Mouse (Mus musculus) lung, embryonic 15.5 days (tissue): Measurements from ENCODE around the gene Olfr46. TPM values are rescaled to one million over a fixed set of nuclear protein-coding genes. Genes with fewer than 3 reads are reported as not detected.
"Not testable (repeated sequence)": the region's sequence is repeated elsewhere in the genome, so short reads cannot be mapped to it uniquely, and the experiment has no call there.

Experiments used
- ATAC-seq: fragments of 200-750 bp; cut with Nextera tagmentation; 2 replicates; pipeline ENCODE4 v1.8.0; 2017; ENCODE audit warnings: moderate number of reproducible peaks, borderline replicate concordance; ENCODE audit not compliant: low FRiP score, low TSS enrichment; ENCODE audit errors: extremely low read depth
- H3K27ac ChIP-seq: fragments of 300-500 bp; sonication (generic); 2 replicates; pipeline ENCODE4 v1.5.1; 2015; ENCODE audit warnings: moderate library complexity, mild to moderate bottlenecking, inconsistent platforms
- H3K27me3 ChIP-seq: fragments of 300-500 bp; sonication (generic); 2 replicates; pipeline ENCODE4 v1.6.1; 2015; ENCODE audit warnings: inconsistent platforms
- H3K36me3 ChIP-seq: fragments of 300-500 bp; sonication (generic); 2 replicates; pipeline ENCODE4 v1.6.1; 2015; ENCODE audit warnings: inconsistent platforms
- H3K4me1 ChIP-seq: fragments of 300-500 bp; sonication (generic); 2 replicates; pipeline ENCODE4 v1.6.1; 2015; ENCODE audit warnings: inconsistent platforms
- H3K4me2 ChIP-seq: fragments of 300-500 bp; sonication (generic); 2 replicates; pipeline ENCODE4 v1.6.1; 2015; ENCODE audit warnings: inconsistent platforms, mild to moderate bottlenecking, moderate library complexity
- H3K4me3 ChIP-seq: fragments of 300-500 bp; sonication (generic); 2 replicates; pipeline ENCODE4 v1.5.1; 2015; ENCODE audit warnings: mild to moderate bottlenecking, inconsistent platforms
- H3K9ac ChIP-seq: fragments of 300-500 bp; sonication (generic); 2 replicates; pipeline ENCODE4 v1.6.1; 2015; ENCODE audit warnings: inconsistent platforms
- H3K9me3 ChIP-seq: fragments of 300-500 bp; sonication (generic); 2 replicates; pipeline ENCODE4 v1.6.1; 2016; ENCODE audit warnings: inconsistent platforms
- WGBS: fragments of 180-500 bp; shearing (Covaris S2); methylation state at CpG from one replicate; pipeline ENCODE4 v1.1.7; 2015; 5-methylcytosine and 5-hydroxymethylcytosine counted together
- polyA plus RNA-seq: library from polyadenylated mRNA; unstranded; fragments of >200 nt; fragmentation: Nextera tagmentation; extraction: Ambion mirVana; gene quantifications from 2 replicates; pipeline ENCODE4 v1.2.1, GENCODE M21; 2015

Gene Olfr46
- polyA plus RNA-seq = not detected in 2 replicates

GRCm38 (mm10) chr7:140600969-140601368 lies at the start of gene Olfr46:
Olfr46 (plus strand) TSS chr7:140601269.
- not testable (repeated sequence) for H3K4me2 ChIP-seq, H3K27ac ChIP-seq

GRCm38 (mm10) chr7:140567586-140567985 lies 33.5 kb upstream of the Olfr46 start, which contains the start of gene Olfr538:
Olfr538 (plus strand) TSS chr7:140567886.
- no peaks in the 10 kb centered on the region for H3K36me3 ChIP-seq
- H3K4me3 ChIP-seq = no peak within 1 kb of the TSS
- H3K4me2 ChIP-seq = no peak within 1 kb of the TSS
- no peaks in the 10 kb centered on the region for H3K9me3 ChIP-seq
- no peak for ATAC-seq
- H3K4me1 ChIP-seq = no peaks in the 10 kb centered on the region
- H3K27ac ChIP-seq = no peak within 1 kb of the TSS
- no peaks in the 10 kb centered on the region for H3K27me3 ChIP-seq
- 63% methylated on average over 3 of the region's 3 CpGs for WGBS
- H3K9ac ChIP-seq = no peak within 1 kb of the TSS

More at GRCm38 (mm10) chr7:140600969-140601368, at the start of gene Olfr46:
- not testable (repeated sequence) for H3K4me1 ChIP-seq, H3K36me3 ChIP-seq, ATAC-seq, H3K27me3 ChIP-seq, H3K4me3 ChIP-seq, H3K9ac ChIP-seq, H3K9me3 ChIP-seq
- WGBS = 79% methylated on average over 2 of the region's 2 CpGs

GRCm38 (mm10) chr7:140628670-140629069 lies 27.6 kb downstream of the Olfr46 start, which contains the start of gene Olfr61:
Olfr61 (plus strand) TSS chr7:140628970.
- not testable (repeated sequence) for H3K9me3 ChIP-seq, H3K27ac ChIP-seq, H3K4me3 ChIP-seq, H3K27me3 ChIP-seq, H3K4me1 ChIP-seq, H3K4me2 ChIP-seq, H3K36me3 ChIP-seq, ATAC-seq, H3K9ac ChIP-seq
- WGBS = 87% methylated on average over 3 of the region's 3 CpGs

GRCm38 (mm10) chr7:140630559-140630958 lies 29.5 kb downstream of the Olfr46 start:
- Histone ChIP-seq H3K4me1 (no peaks in the 10 kb centered on the region), H3K9ac (no peak overlapping the region), H3K4me2 (no peak overlapping the region), H3K27me3 (no peaks in the 10 kb centered on the region), H3K4me3 (no peak overlapping the region), H3K27ac (no peak overlapping the region), H3K36me3 (no peaks in the 10 kb centered on the region), H3K9me3 (no peaks in the 10 kb centered on the region)
- no peak for ATAC-seq
- WGBS = 70% methylated on average over 1 of the region's 1 CpGs

GRCm38 (mm10) chr7:140646152-140646551 lies 45.1 kb downstream of the Olfr46 start, which contains the start of gene Olfr53:
Olfr53 (plus strand) TSS chr7:140646452.
- Histone ChIP-seq H3K4me2 (no peak within 1 kb of the TSS), H3K4me3 (no peak within 1 kb of the TSS), H3K36me3 (no peaks in the 10 kb centered on the region), H3K4me1 (no peaks in the 10 kb centered on the region), H3K27ac (no peak within 1 kb of the TSS), H3K9me3 (no peaks in the 10 kb centered on the region), H3K9ac (no peak within 1 kb of the TSS), H3K27me3 (no peaks in the 10 kb centered on the region)
- 93% methylated on average over 1 of the region's 1 CpGs for WGBS
- ATAC-seq = no peak

GRCm38 (mm10) chr7:140659630-140660029 lies 58.6 kb downstream of the Olfr46 start, which contains the start of gene Olfr539:
Olfr539 (plus strand) TSS chr7:140659930.
- Histone ChIP-seq H3K9me3 (no peaks in the 10 kb centered on the region), H3K36me3 (no peaks in the 10 kb centered on the region), H3K27me3 (no peaks in the 10 kb centered on the region), H3K4me2 (no peak within 1 kb of the TSS), H3K4me1 (no peaks in the 10 kb centered on the region), H3K9ac (no peak within 1 kb of the TSS), H3K27ac (no peak within 1 kb of the TSS), H3K4me3 (no peak within 1 kb of the TSS)
- no peak for ATAC-seq
- WGBS = 62% methylated on average over 4 of the region's 4 CpGs

Other genes starting within 250 kb of the Olfr46 start
- not detected in 2 replicates for gene Olfr60, start 239.6 kb upstream of the Olfr46 start, polyA plus RNA-seq
- gene Olfr530, start 224.9 kb upstream of the Olfr46 start, polyA plus RNA-seq = not detected in 2 replicates
- gene Olfr531, start 198.4 kb upstream of the Olfr46 start, polyA plus RNA-seq = not detected in 2 replicates
- not detected in 2 replicates for gene Olfr532, start 179.6 kb upstream of the Olfr46 start, polyA plus RNA-seq
- not detected in 2 replicates for gene Olfr533, start 137.9 kb upstream of the Olfr46 start, polyA plus RNA-seq
- not detected in 2 replicates for gene Olfr535, start 117.1 kb upstream of the Olfr46 start, polyA plus RNA-seq
- not detected in 2 replicates for gene Olfr536, start 93.9 kb upstream of the Olfr46 start, polyA plus RNA-seq
- not detected in 2 replicates for gene Olfr538, start 33.4 kb upstream of the Olfr46 start, polyA plus RNA-seq
- gene Olfr61, start 27.7 kb downstream of the Olfr46 start, polyA plus RNA-seq = not detected in 2 replicates
- not detected in 2 replicates for gene Olfr53, start 45.2 kb downstream of the Olfr46 start, polyA plus RNA-seq
- gene Olfr539, start 58.7 kb downstream of the Olfr46 start, polyA plus RNA-seq = not detected in 2 replicates
- not detected in 2 replicates for gene Olfr45, start 80.7 kb downstream of the Olfr46 start, polyA plus RNA-seq
- gene Olfr541, start 96.0 kb downstream of the Olfr46 start, polyA plus RNA-seq = not detected in 2 replicates
- 0.10 and 0.19 TPM in 2 replicates for gene Cyp2e1, start 162.5 kb downstream of the Olfr46 start, polyA plus RNA-seq
- 0.14 TPM in 1 of 2 replicates, not detected in the other for gene Syce1, start 186.6 kb downstream of the Olfr46 start, polyA plus RNA-seq
- gene Zfp941, start 220.9 kb downstream of the Olfr46 start, polyA plus RNA-seq = 0.52 and 0.59 TPM in 2 replicates
- 4.4 and 5.1 TPM in 2 replicates for gene Urah, start 233.7 kb downstream of the Olfr46 start, polyA plus RNA-seq
- not detected in 2 replicates for gene Scgb1c1, start 244.3 kb downstream of the Olfr46 start, polyA plus RNA-seq
- not detected in 2 replicates for gene Odf3, start 246.5 kb downstream of the Olfr46 start, polyA plus RNA-seq